Mouse (Mus musculus): ENCODE measurements around the gene Gnmt. TPM values are rescaled to one million over a fixed set of nuclear protein-coding genes. Genes with fewer than 3 reads are reported as not detected.
"Not testable (repeated sequence)": the region's sequence is repeated elsewhere in the genome, so short reads cannot be mapped to it uniquely, and the experiment has no call there.

The Gnmt gene
- polyA plus RNA-seq (2015; fragmentation: Nextera tagmentation; extraction: Ambion mirVana), result 0.90 and 1.5 TPM in 2 replicates

GRCm38 (mm10) chr17:46728904-46729318, at the start of gene Gnmt:
Gene Gnmt, minus strand, starts transcription at chr17:46729168.
- H3K4me2 ChIP-seq, result peak within 1 kb of the TSS; percentile 15; the same call in 1 of the 2 replicates
- 0 out of 2 replicates have a peak, but pooled peaks cover 4% of the 10 kb centered on the region for H3K4me1 ChIP-seq (replicated peaks)
- 19% methylated on average over 24 of the region's 24 CpGs for whole genome bisulfite sequencing
- peak within 1 kb of the TSS; percentile 39; the same call in 1 of the 2 replicates for H3K9ac ChIP-seq
- H3K27me3 ChIP-seq, result peaks cover 21% of the 10 kb centered on the region
- ATAC-seq (ENCODE audit: low FRiP score), result no peak
- peaks cover 25% of the 10 kb centered on the region for H3K36me3 ChIP-seq
- no peak within 1 kb of the TSS for H3K27ac ChIP-seq
- no peaks in the 10 kb centered on the region for H3K9me3 ChIP-seq
- no peak within 1 kb of the TSS for H3K4me3 ChIP-seq

DNA sequence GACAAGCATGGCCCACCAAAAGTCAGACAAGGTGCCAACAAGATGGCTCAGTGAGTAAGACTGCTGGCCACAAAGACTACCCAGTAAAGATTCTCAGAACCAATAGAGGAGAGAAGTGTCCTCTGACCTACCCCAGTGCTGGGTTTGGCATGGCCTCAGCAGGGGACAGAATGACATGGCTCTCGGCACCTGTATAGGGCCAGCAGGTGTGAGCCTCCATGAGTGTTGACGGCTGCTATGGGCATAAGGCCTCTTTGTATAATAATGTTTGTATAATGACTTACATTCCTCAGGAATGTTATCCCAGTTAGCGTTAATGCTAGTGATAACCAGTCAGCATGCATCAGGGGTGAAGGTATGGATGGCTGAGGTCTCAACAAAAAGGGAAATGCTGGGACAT, 47.1 kb upstream of the Gnmt start:
- no peak for ATAC-seq (ENCODE audit: low FRiP score)

DNA sequence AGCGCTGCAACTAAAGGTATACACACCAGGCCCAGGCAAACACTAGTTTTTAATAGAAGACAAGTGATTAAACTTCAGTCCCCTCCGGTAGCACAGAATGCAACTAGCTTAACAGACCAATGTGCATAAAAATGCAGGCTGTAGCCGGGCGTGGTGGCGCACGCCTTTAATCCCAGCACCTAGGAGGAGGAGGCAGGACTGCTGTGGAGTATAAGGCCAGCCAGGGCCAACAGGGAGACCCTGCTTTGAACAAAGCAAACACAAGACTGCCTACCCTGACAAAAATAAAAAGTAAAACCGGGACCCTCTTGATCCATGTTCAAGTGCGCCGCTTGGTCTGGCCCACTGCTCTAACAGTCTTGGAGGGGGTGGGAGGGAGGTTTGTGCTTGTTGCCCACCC, 46.1 kb upstream of the Gnmt start:
- Histone ChIP-seq H3K36me3 (peaks cover 60% of the 10 kb centered on the region), H3K27me3 (no peaks in the 10 kb centered on the region), H3K4me1 (replicated peaks) (peaks cover 20% of the 10 kb centered on the region), H3K4me3 (no peak overlapping the region), H3K4me2 (no peak overlapping the region), H3K27ac (no peak overlapping the region), H3K9me3 (no peaks in the 10 kb centered on the region), H3K9ac (no peak overlapping the region)
- 94% methylated on average over 9 of the region's 9 CpGs for WGBS
- ATAC-seq (ENCODE audit: low FRiP score), result no peak

More for the DNA sequence above, 47.1 kb upstream of the Gnmt start:
- Histone ChIP-seq H3K27me3 (no peaks in the 10 kb centered on the region), H3K4me1 (replicated peaks) (peaks cover 27% of the 10 kb centered on the region), H3K9me3 (no peaks in the 10 kb centered on the region), H3K27ac (no peak overlapping the region), H3K4me2 (no peak overlapping the region), H3K4me3 (no peak overlapping the region), H3K9ac (no peak overlapping the region), H3K36me3 (peaks cover 66% of the 10 kb centered on the region)
- WGBS, result 89% methylated on average over 3 of the region's 3 CpGs

GRCm38 (mm10) chr17:46774131-46774472, 45.1 kb upstream of the Gnmt start:
- no peaks in the 10 kb centered on the region for H3K27me3 ChIP-seq
- no peak for ATAC-seq (ENCODE audit: low FRiP score)
- no peaks in the 10 kb centered on the region for H3K9me3 ChIP-seq
- H3K9ac ChIP-seq, result no peak overlapping the region
- peaks cover 51% of the 10 kb centered on the region for H3K36me3 ChIP-seq
- H3K4me2 ChIP-seq, result peak overlapping the region; percentile 95
- H3K27ac ChIP-seq, result no peak overlapping the region
- no peak overlapping the region for H3K4me3 ChIP-seq
- H3K4me1 ChIP-seq (replicated peaks), result peaks cover 20% of the 10 kb centered on the region
- WGBS, result 38% methylated on average over 2 of the region's 2 CpGs

DNA sequence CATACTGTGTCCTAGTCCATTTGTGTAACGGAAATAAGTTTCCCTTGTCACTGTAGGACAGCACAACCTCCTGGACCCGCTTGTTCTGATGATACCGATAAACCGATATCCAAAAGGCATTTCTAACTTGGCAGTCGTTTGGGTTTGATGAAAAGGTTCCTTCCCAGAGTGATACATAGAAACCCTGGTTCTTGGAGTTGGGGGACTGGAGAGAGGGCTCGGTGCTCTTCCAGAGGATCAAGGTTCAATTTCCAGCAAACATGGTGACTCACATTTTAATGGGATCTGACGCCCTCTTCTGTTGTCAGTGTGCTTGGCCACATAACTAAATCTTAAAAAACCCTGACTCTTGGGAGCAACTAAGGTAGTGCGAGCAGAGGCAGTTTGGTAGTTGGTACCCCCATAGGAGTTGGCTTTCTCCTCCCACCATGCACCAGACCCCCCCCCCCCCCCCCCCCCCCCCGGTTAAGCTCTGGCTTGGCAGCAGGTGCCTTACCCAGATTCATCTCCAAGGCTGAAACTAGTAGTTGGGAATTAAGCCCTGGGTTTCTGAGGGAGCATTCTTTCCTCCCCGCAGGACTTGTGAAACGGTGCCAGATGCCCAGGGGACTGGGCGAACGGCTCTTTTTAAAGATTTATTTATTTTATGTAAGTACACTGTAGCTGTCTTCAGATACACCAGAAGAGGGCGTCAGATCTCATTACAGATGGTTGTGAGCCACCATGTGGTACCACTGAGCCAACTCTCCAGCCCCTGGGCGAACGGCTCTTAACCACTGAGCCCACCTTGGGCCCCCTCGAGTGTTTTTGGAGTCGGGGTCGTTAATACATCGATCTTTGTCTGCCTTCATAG, 44.5 kb upstream of the Gnmt start:
- peak overlapping the region; percentile 80 for H3K27ac ChIP-seq
- no peaks in the 10 kb centered on the region for H3K27me3 ChIP-seq
- H3K4me2 ChIP-seq, result peak overlapping the region; percentile 95
- peak overlapping the region; percentile 83 for H3K4me3 ChIP-seq
- peaks cover 20% of the 10 kb centered on the region for H3K4me1 ChIP-seq (replicated peaks)
- peaks cover 45% of the 10 kb centered on the region for H3K36me3 ChIP-seq
- WGBS, result 8% methylated on average over 19 of the region's 20 CpGs
- ATAC-seq (ENCODE audit: low FRiP score), result no peak
- no peaks in the 10 kb centered on the region for H3K9me3 ChIP-seq
- peak overlapping the region; percentile 85 for H3K9ac ChIP-seq

DNA sequence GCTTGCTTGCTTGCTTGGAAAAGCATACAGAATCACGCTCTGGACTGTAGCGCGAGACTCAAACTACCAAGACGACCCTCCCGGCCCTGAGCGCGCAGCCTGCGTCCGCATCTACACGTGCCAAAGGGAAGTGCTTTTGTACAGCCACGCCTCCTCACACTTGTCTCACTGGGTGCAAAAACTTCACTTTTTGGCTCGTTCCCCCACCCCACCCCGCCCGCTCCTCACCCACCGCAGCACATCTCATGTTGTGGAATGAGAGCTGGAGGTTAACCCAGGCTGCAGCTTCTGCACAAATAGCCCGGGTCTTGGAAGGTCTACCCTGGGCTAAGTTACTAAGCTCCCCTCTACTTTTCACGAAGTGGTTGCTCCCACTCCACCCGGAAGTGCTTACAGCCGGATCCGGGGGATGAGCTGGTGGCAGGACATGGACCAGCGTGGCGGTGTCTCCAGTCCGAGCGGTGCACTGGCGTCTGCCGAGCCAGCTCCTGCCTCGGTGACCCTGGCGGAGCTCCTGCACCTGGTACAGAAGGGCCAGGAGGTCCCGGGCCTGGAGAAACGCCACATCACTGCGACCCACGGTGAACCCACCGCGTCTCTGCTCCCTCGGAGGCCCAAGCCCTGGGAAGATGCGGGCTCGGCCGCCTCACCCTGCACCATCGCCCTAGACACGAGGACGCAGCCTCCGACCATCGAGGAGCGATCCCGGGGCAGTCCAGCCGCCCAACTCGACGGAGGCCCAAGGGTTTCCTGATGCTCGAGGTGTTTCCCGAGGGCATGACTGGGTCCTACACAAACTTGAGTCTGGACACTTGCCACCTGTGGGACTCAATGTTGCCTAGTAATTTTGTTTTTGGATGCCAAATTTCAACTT, 43.7 kb upstream of the Gnmt start, which contains the start of gene 2310039H08Rik:
TSS of gene 2310039H08Rik (plus strand) at position 232 of the 874 bp plus-strand sequence.
- peaks cover 20% of the 10 kb centered on the region for H3K4me1 ChIP-seq (replicated peaks)
- H3K9me3 ChIP-seq, result no peaks in the 10 kb centered on the region
- whole genome bisulfite sequencing, result under 1% methylated on average over 50 of the region's 50 CpGs
- peak within 1 kb of the TSS; percentile 83 for H3K4me3 ChIP-seq
- peaks cover 36% of the 10 kb centered on the region for H3K36me3 ChIP-seq
- peak; percentile 92 for ATAC-seq (ENCODE audit: low FRiP score)
- H3K27me3 ChIP-seq, result no peaks in the 10 kb centered on the region
- peak within 1 kb of the TSS; percentile 85 for H3K9ac ChIP-seq
- peak within 1 kb of the TSS; percentile 95 for H3K4me2 ChIP-seq
- H3K27ac ChIP-seq, result peak within 1 kb of the TSS; percentile 80

GRCm38 (mm10) chr17:46772038-46772403, 43.1 kb upstream of the Gnmt start:
- peak overlapping the region; percentile 95 for H3K4me2 ChIP-seq
- peak; percentile 55 for ATAC-seq (ENCODE audit: low FRiP score)
- H3K9me3 ChIP-seq, result no peaks in the 10 kb centered on the region
- H3K4me3 ChIP-seq, result peak overlapping the region; percentile 83
- 9% methylated on average over 5 of the region's 5 CpGs for WGBS
- H3K27ac ChIP-seq, result peak overlapping the region; percentile 80
- H3K36me3 ChIP-seq, result peaks cover 30% of the 10 kb centered on the region
- peaks cover 20% of the 10 kb centered on the region for H3K4me1 ChIP-seq (replicated peaks)
- no peaks in the 10 kb centered on the region for H3K27me3 ChIP-seq
- H3K9ac ChIP-seq, result peak overlapping the region; percentile 85

- WGBS, result 71% methylated on average over 17 of the region's 17 CpGs
- Histone ChIP-seq H3K4me3 (peak overlapping the region; percentile 83), H3K27ac (peak overlapping the region; percentile 80), H3K4me2 (peak overlapping the region; percentile 95), H3K36me3 (peaks cover 26% of the 10 kb centered on the region), H3K9ac (peak overlapping the region; percentile 85; the same call in 1 of the 2 replicates), H3K27me3 (no peaks in the 10 kb centered on the region), H3K9me3 (no peaks in the 10 kb centered on the region), H3K4me1 (replicated peaks) (peaks cover 20% of the 10 kb centered on the region)
- ATAC-seq (ENCODE audit: low FRiP score), result no peak
Observed at GRCm38 (mm10) chr17:46771616-46772015, 42.6 kb upstream of the Gnmt start.

- WGBS, result 84% methylated on average over 4 of the region's 4 CpGs
- no peaks in the 10 kb centered on the region for H3K9me3 ChIP-seq
- H3K27ac ChIP-seq, result no peak overlapping the region
- H3K4me3 ChIP-seq, result no peak overlapping the region
- no peaks in the 10 kb centered on the region for H3K27me3 ChIP-seq
- no peak for ATAC-seq (ENCODE audit: low FRiP score)
- H3K36me3 ChIP-seq, result peaks cover 20% of the 10 kb centered on the region
- no peak overlapping the region for H3K4me2 ChIP-seq
- peaks cover 20% of the 10 kb centered on the region for H3K4me1 ChIP-seq (replicated peaks)
- H3K9ac ChIP-seq, result no peak overlapping the region
Observed at GRCm38 (mm10) chr17:46771025-46771424, 42.1 kb upstream of the Gnmt start.

- no peak overlapping the region for H3K4me3 ChIP-seq
- H3K4me2 ChIP-seq, result no peak overlapping the region
- H3K9me3 ChIP-seq, result no peaks in the 10 kb centered on the region
- peaks cover 20% of the 10 kb centered on the region for H3K4me1 ChIP-seq (replicated peaks)
- no peak overlapping the region for H3K27ac ChIP-seq
- H3K27me3 ChIP-seq, result no peaks in the 10 kb centered on the region
- peaks cover 15% of the 10 kb centered on the region for H3K36me3 ChIP-seq
- 92% methylated on average over 11 of the region's 11 CpGs for WGBS
- no peak for ATAC-seq (ENCODE audit: low FRiP score)
- no peak overlapping the region for H3K9ac ChIP-seq
Observed at GRCm38 (mm10) chr17:46770546-46770945, 41.6 kb upstream of the Gnmt start.

DNA sequence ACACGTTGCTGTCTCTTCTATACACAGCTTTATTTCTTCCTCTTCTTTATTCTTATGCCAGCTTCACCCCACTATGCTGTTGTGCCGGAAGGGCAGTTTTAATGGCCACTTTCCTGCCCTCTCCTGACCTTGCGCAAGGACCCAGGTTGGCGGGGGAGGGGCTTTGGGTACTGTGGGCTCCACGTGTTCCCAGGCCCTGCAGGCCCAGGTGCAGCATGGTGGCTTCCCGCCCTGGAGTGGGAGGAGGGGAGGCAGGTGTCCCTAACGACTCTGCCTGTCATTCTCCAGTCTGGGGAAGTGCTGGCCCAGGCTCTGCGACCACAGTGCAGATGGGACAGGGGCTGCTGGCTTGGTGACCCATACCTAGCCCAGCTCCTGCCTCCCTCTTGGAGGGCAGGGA, 38.9 kb upstream of the Gnmt start:
- Histone ChIP-seq H3K27me3 (0 out of 2 replicates have a peak, but pooled peaks cover 2% of the 10 kb centered on the region), H3K27ac (no peak overlapping the region), H3K9me3 (no peaks in the 10 kb centered on the region), H3K4me1 (replicated peaks) (peaks cover 7% of the 10 kb centered on the region), H3K4me2 (no peak overlapping the region), H3K36me3 (no peaks in the 10 kb centered on the region), H3K4me3 (no peak overlapping the region), H3K9ac (no peak overlapping the region; the same call in 1 of the 2 replicates)
- WGBS, result 61% methylated on average over 8 of the region's 8 CpGs
- ATAC-seq (ENCODE audit: low FRiP score), result no peak

DNA sequence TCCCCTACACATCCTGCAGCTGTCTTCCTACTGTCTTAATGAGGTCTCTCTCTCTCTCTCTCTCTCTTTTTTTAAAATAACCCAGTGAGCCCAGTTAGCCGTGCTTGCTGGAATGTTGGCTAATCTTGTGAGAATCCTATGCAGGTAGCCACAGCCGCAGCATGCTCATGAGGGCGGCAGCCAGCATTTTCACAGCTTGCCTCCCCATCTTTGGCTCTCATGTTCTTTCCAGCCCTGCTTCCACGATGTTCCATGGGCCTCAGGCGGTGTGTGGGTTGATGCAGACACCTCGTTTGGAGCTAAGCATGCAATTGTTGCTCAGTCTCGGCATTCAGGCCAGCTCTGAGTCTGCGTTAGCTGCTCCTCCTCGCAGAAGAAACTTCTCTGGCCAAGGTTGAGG, 35.9 kb upstream of the Gnmt start:
- not testable (repeated sequence) for H3K36me3 ChIP-seq; ATAC-seq (ENCODE audit: low FRiP score); H3K9me3 ChIP-seq; H3K27me3 ChIP-seq; H3K27ac ChIP-seq; H3K4me1 ChIP-seq (replicated peaks); H3K4me2 ChIP-seq; H3K9ac ChIP-seq; H3K4me3 ChIP-seq
- WGBS, result 75% methylated on average over 9 of the region's 9 CpGs

Measured in hindbrain, embryonic 13.5 days (tissue).